Mouse (Mus musculus): ENCODE measurements around the gene Ociad2. TPM values are rescaled to one million over a fixed set of nuclear protein-coding genes. Genes with fewer than 3 reads are reported as not detected.
A peak's percentile ranks its signal among the peaks of the same experiment; 100 is the strongest.

The Ociad2 gene
- polyA plus RNA-seq, 1 experiment from 2014 or later: 10.5 TPM

GRCm38 (mm10) chr5:73293458-73293827 lies 47.4 kb downstream of the Ociad2 start:
- peaks cover 9% of the 10 kb centered on the region for H3K4me1 ChIP-seq
- H3K9ac ChIP-seq: peak overlapping the region; percentile 94
- WGBS: 12% methylated on average over 8 of the region's 8 CpGs
- H3K9me3 ChIP-seq: no peaks in the 10 kb centered on the region
- peak overlapping the region; percentile 96 for H3K4me3 ChIP-seq
- H3K4me2 ChIP-seq (replicated peaks): peak overlapping the region; percentile 72
- H3K27me3 ChIP-seq: no peaks in the 10 kb centered on the region
- H3K27ac ChIP-seq: no peak overlapping the region
- peaks cover 21% of the 10 kb centered on the region for H3K36me3 ChIP-seq
- no peak for ATAC-seq (ENCODE audit: low FRiP score, low read depth)

DNA sequence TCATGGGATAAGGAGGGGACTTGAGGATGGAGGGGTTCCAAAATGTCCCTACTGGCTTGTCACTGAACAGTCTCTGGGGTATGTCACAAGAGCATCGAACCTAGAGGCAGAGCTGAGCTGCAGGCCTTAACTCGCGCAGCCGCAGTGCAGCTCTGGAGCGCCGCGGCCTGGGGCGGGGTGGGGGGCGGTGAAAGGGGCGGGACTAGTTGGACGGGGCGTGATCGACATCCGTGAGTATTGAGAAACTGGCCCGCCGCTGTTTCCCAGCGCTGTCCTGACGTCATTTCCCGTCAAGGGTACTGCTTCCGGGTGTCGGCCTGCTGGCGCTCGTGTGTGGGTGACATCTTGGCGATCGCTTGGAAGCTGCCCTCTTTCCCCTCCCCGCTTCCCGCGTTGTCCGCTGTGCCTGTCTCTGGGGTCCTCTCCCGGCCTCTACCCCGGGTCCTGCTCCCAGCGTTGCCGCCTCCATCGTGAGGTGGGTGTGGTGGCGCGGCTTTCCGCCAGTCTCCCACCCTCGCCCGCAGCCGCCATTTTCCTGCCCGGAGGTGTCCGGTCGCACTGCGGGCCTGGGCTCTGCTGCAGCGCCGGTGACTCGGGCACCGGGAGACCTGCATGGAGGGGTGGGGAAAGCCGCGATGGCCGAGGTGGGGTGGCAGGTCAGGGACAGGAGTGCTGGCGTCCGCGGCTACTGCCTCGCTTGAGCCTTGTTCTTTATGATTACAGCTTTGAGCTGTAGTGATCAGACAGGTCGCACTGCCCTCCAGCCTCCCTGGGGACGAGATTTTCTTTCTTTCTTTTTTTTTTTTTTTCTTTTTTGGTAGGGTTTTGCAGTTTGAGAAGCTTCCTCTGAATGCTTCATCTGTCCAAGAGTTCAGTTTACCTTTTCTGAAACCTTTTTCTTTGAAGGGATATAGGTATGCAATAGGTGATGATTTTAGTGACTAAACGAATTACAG lies 48.0 kb downstream of the Ociad2 start, which contains the start of gene Ociad1:
Ociad1 (plus strand) TSS at position 283 of the 956 bp plus-strand sequence.
- Histone ChIP-seq H3K27ac (peak within 1 kb of the TSS; percentile 90), H3K9me3 (no peaks in the 10 kb centered on the region), H3K9ac (peak within 1 kb of the TSS; percentile 94), H3K36me3 (peaks cover 19% of the 10 kb centered on the region), H3K4me3 (peak within 1 kb of the TSS; percentile 96), H3K4me2 (replicated peaks) (peak within 1 kb of the TSS; percentile 72), H3K27me3 (no peaks in the 10 kb centered on the region), H3K4me1 (peaks cover 9% of the 10 kb centered on the region)
- under 1% methylated on average over 58 of the region's 58 CpGs for WGBS
- ATAC-seq (ENCODE audit: low FRiP score, low read depth): peak; percentile 100

- H3K4me2 ChIP-seq (replicated peaks): no peak overlapping the region
- H3K4me3 ChIP-seq: no peak overlapping the region
- 50% methylated on average over 2 of the region's 2 CpGs for WGBS
- peaks cover 6% of the 10 kb centered on the region for H3K4me1 ChIP-seq
- H3K9me3 ChIP-seq: no peaks in the 10 kb centered on the region
- no peak for ATAC-seq (ENCODE audit: low FRiP score, low read depth)
- no peak overlapping the region for H3K27ac ChIP-seq
- no peak overlapping the region for H3K9ac ChIP-seq
- peaks cover 2% of the 10 kb centered on the region for H3K36me3 ChIP-seq
- no peaks in the 10 kb centered on the region for H3K27me3 ChIP-seq
Observed at GRCm38 (mm10) chr5:73289900-73290299, 50.9 kb downstream of the Ociad2 start.

- H3K27ac ChIP-seq: no peak overlapping the region
- no peaks in the 10 kb centered on the region for H3K27me3 ChIP-seq
- H3K9me3 ChIP-seq: no peaks in the 10 kb centered on the region
- 81% methylated on average over 5 of the region's 5 CpGs for WGBS
- no peaks in the 10 kb centered on the region for H3K36me3 ChIP-seq
- ATAC-seq (ENCODE audit: low FRiP score, low read depth): no peak
- no peaks in the 10 kb centered on the region for H3K4me1 ChIP-seq
- H3K4me3 ChIP-seq: no peak overlapping the region
- no peak overlapping the region for H3K4me2 ChIP-seq (replicated peaks)
- no peak overlapping the region for H3K9ac ChIP-seq
Observed at GRCm38 (mm10) chr5:73286603-73287002, 54.2 kb downstream of the Ociad2 start.

- Histone ChIP-seq H3K9me3 (no peaks in the 10 kb centered on the region), H3K36me3 (no peaks in the 10 kb centered on the region), H3K4me2 (replicated peaks) (no peak overlapping the region), H3K27me3 (no peaks in the 10 kb centered on the region), H3K4me3 (no peak overlapping the region), H3K27ac (no peak overlapping the region), H3K9ac (no peak overlapping the region), H3K4me1 (no peaks in the 10 kb centered on the region)
- no peak for ATAC-seq (ENCODE audit: low FRiP score, low read depth)
- 87% methylated on average over 3 of the region's 3 CpGs for WGBS
Observed at GRCm38 (mm10) chr5:73285470-73285978, 55.3 kb downstream of the Ociad2 start.

DNA sequence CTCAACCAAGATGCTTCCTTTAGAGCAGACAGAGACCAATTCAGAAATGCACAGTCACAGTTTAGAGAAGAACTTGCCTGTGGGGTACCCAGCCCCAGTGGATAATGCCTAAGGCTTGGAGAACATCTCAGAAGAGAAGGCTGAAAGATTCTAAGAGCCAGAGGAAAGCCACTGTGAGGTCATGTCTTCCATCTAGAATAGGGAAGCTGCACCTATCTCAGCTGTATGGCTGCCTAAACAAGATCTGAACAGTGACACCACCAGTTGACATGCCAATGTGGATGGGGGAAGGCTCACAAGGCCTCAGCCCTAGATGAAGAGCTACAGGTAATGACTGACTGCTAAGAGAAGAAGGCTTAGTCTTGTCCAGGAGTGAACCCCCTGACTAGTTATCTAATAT lies 56.8 kb downstream of the Ociad2 start:
- H3K4me3 ChIP-seq: no peak overlapping the region
- H3K36me3 ChIP-seq: no peaks in the 10 kb centered on the region
- ATAC-seq (ENCODE audit: low FRiP score, low read depth): no peak
- peaks cover 5% of the 10 kb centered on the region; the same call in 1 of the 2 replicates for H3K4me1 ChIP-seq
- no peaks in the 10 kb centered on the region for H3K27me3 ChIP-seq
- no peak overlapping the region for H3K27ac ChIP-seq
- no peak overlapping the region for H3K9ac ChIP-seq
- no peak overlapping the region for H3K4me2 ChIP-seq (replicated peaks)
- H3K9me3 ChIP-seq: no peaks in the 10 kb centered on the region

DNA sequence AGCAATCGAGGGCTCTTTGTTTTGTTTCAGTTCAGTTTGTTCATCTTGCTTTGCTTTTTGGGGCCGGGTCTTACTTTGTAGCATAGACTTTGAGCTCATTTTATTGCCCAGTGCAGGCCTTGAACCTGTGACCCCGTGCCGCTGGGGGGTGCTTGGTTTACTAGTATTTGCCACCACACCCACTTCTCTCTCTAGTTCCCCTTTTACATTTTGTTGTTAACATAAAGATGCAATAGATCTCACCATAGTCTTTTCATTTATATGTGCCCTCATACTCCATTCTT lies 60.3 kb downstream of the Ociad2 start:
- Histone ChIP-seq H3K4me3 (no peak overlapping the region), H3K27me3 (no peaks in the 10 kb centered on the region), H3K9me3 (no peaks in the 10 kb centered on the region), H3K4me1 (peaks cover 5% of the 10 kb centered on the region; the same call in 1 of the 2 replicates), H3K9ac (no peak overlapping the region), H3K36me3 (no peaks in the 10 kb centered on the region), H3K4me2 (replicated peaks) (no peak overlapping the region), H3K27ac (no peak overlapping the region)
- 57% methylated on average over 4 of the region's 4 CpGs for WGBS
- ATAC-seq (ENCODE audit: low FRiP score, low read depth): no peak

DNA sequence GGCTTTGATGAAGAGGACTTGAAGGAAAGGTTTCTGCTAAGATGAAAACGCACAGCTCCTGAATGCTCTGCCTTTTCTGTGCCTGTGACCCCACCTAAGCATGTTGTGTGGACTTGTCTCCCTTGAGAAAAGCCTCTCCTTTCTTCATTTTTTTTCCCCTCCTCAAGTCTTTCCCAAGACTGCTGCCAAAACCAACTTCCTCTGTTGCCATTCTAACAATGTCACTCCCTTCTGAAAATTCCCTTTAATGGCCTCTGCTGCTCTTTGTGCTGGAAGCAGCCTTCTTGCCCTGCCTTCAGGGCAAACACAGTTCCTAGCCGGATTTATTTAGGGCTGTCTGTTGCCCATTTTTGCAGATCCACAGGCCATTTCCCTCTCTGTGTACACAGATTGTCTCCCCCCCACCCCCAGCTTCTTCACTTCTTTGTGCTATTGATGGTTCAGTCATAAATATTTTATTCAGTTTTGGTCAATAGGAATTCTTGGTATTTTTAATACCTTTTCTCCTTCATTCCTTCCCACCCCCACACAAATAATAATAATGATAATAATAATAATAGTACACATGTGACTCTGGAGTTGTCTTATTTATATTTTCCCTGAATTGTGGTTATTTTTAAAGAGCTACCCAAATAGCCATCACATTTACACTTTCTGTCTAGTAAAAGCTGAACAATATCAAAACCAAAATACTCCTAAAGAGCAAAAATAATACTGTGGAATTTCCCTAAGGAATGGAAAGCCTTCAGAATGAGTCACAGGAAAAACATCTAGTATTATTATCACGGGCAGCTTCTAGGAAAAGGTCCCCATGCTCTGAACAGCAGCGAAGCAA lies 60.9 kb downstream of the Ociad2 start:
- Histone ChIP-seq H3K4me2 (replicated peaks) (no peak overlapping the region), H3K4me1 (peaks cover 5% of the 10 kb centered on the region; the same call in 1 of the 2 replicates), H3K27me3 (no peaks in the 10 kb centered on the region), H3K9ac (no peak overlapping the region), H3K27ac (no peak overlapping the region), H3K9me3 (no peaks in the 10 kb centered on the region), H3K36me3 (no peaks in the 10 kb centered on the region), H3K4me3 (no peak overlapping the region)
- 50% methylated on average over 4 of the region's 4 CpGs for WGBS
- ATAC-seq (ENCODE audit: low FRiP score, low read depth): no peak

DNA sequence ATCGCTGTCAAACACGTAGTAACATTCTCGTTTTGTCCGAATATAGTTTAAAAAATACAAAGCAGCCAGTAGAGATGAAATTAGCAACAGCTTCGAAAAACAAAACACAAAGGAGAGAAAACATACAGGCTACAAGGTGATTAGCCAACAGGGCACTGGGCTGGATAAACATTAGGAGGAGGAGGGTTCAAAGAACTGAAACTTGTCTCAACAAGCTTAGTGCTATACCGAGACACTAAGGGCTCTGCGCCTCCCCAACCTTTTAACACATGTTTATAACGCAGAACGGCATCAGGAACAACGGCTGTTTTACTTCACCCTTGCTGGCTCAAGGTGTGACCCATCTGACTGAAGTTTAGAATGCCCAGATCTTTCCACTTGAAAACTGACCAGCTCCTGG lies 61.6 kb downstream of the Ociad2 start:
- no peak overlapping the region for H3K4me3 ChIP-seq
- ATAC-seq (ENCODE audit: low FRiP score, low read depth): no peak
- H3K27me3 ChIP-seq: no peaks in the 10 kb centered on the region
- no peak overlapping the region for H3K9ac ChIP-seq
- WGBS: 46% methylated on average over 10 of the region's 10 CpGs
- no peaks in the 10 kb centered on the region for H3K36me3 ChIP-seq
- H3K27ac ChIP-seq: no peak overlapping the region
- no peaks in the 10 kb centered on the region for H3K9me3 ChIP-seq
- no peak overlapping the region for H3K4me2 ChIP-seq (replicated peaks)
- H3K4me1 ChIP-seq: peaks cover 5% of the 10 kb centered on the region; the same call in 1 of the 2 replicates

- Histone ChIP-seq H3K36me3 (no peaks in the 10 kb centered on the region), H3K27me3 (no peaks in the 10 kb centered on the region), H3K27ac (no peak overlapping the region), H3K4me1 (peaks cover 5% of the 10 kb centered on the region; the same call in 1 of the 2 replicates), H3K9me3 (no peaks in the 10 kb centered on the region), H3K4me3 (no peak overlapping the region), H3K9ac (no peak overlapping the region), H3K4me2 (replicated peaks) (no peak overlapping the region)
- ATAC-seq (ENCODE audit: low FRiP score, low read depth): no peak
- WGBS: 77% methylated on average over 2 of the region's 2 CpGs
Observed at GRCm38 (mm10) chr5:73274941-73275340, 65.9 kb downstream of the Ociad2 start.

GRCm38 (mm10) chr5:73273171-73273570 lies 67.7 kb downstream of the Ociad2 start:
- Histone ChIP-seq H3K27me3 (no peaks in the 10 kb centered on the region), H3K4me1 (no peaks in the 10 kb centered on the region), H3K9me3 (no peaks in the 10 kb centered on the region), H3K27ac (no peak overlapping the region), H3K4me3 (no peak overlapping the region), H3K9ac (no peak overlapping the region), H3K4me2 (replicated peaks) (no peak overlapping the region), H3K36me3 (no peaks in the 10 kb centered on the region)
- 75% methylated on average over 4 of the region's 4 CpGs for WGBS
- no peak for ATAC-seq (ENCODE audit: low FRiP score, low read depth)
